7 mouse cellular contexts compared by ENCODE assay signal in the genomic region with DNA sequence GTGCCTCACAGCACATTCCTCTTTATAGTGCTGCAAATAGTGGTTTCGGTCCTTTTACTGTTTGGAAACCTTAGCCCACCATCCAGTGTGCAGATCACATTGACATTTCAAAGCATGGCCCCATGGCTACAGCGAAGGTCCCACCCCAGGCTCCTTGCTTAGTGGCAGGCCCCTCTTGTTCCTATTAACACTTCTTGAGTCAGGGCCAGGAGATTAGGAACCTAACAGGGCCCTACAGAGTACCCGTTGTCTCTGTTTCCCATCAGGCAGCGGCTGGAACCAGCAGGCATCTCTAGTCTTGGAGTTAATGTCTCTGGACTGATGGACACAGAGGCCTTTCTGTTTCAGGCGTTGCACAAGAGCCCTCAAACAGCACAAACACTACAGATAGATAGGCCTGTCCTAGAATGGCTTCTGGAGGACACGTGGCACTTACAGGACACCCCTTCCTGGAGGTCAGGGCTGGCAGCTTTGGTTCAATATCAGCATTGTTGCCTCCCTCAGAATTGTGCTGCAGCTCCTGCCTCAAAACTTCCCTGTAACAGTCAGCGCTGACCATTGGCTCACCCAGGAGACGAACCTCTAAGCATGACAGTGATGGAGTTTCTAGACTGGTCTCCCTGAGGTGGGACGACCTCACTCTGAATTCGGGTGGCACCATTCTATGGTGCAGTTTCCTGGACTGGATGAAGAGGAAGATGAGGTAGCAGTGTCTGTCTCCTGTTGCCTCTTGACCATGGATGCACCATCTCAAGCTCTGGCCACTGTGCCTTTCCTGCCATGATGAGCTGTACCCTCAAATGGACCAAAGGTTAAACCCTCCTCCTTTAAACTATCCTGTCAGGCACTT. TPM values are rescaled to one million over a fixed set of nuclear protein-coding genes. Genes with fewer than 3 reads are reported as not detected.
DNase-seq lines count a peak whose midpoint lies in the region; ATAC-seq lines count a peak whose summit lies in the region.

No protein-coding gene starts in this region.

- 80% methylated on average over 10 of the region's 10 CpGs for WGBS in hindbrain, embryonic 12.5 days
- 83% methylated on average over 10 of the region's 10 CpGs for WGBS in hindbrain, embryonic 10.5 days
- WGBS in embryonic facial prominence, embryonic 11.5 days, result 74% methylated on average over 10 of the region's 10 CpGs
- 78% methylated on average over 10 of the region's 10 CpGs for WGBS in hindbrain, embryonic 14.5 days
- WGBS in midbrain, embryonic 14.5 days, result 74% methylated on average over 10 of the region's 10 CpGs

- ATAC-seq in hindbrain, embryonic 12.5 days (ENCODE audit: low FRiP score), result 0 out of 2 replicates have a peak, but pooled peaks have one; percentile 18
- ATAC-seq in embryonic facial prominence, embryonic 11.5 days (replicated peaks; ENCODE audit: insufficient number of reproducible peaks, low FRiP score, low TSS enrichment, low read depth), result no peak
- ATAC-seq in hindbrain, embryonic 14.5 days (ENCODE audit: low FRiP score), result peak; percentile 46; the same call in 1 of the 2 replicates
- no peak for ATAC-seq in midbrain, embryonic 14.5 days (ENCODE audit: low FRiP score, low TSS enrichment)

- no peaks in the 10 kb centered on the region for H3K9me3 ChIP-seq in hindbrain, embryonic 12.5 days (replicated peaks)
- H3K9me3 ChIP-seq in hindbrain, embryonic 10.5 days, result no peaks in the 10 kb centered on the region
- H3K9me3 ChIP-seq in embryonic facial prominence, embryonic 11.5 days (replicated peaks; ENCODE audit: control insufficient read depth, low read length), result no peaks in the 10 kb centered on the region
- H3K9me3 ChIP-seq in hindbrain, embryonic 14.5 days (ENCODE audit: control insufficient read depth, low read length), result no peaks in the 10 kb centered on the region
- no peaks in the 10 kb centered on the region for H3K9me3 ChIP-seq in midbrain, embryonic 14.5 days (ENCODE audit: control insufficient read depth, low read length)

- no peak overlapping the region for H3K27ac ChIP-seq in hindbrain, embryonic 12.5 days
- no peak overlapping the region for H3K27ac ChIP-seq in hindbrain, embryonic 10.5 days
- no peak overlapping the region for H3K27ac ChIP-seq in embryonic facial prominence, embryonic 11.5 days (replicated peaks; ENCODE audit: low read depth, low read length)
- H3K27ac ChIP-seq in hindbrain, embryonic 14.5 days, result no peak overlapping the region
- no peak overlapping the region for H3K27ac ChIP-seq in midbrain, embryonic 14.5 days (replicated peaks; ENCODE audit: low read depth, low read length)

- no peak for DNase-seq in hindbrain, embryonic 10.5 days (ENCODE audit: low spot score)
- DNase-seq in embryonic facial prominence, embryonic 11.5 days (ENCODE audit: low spot score), result no peak
- DNase-seq in hindbrain, embryonic 14.5 days (ENCODE audit: low spot score), result no peak
- no peak for DNase-seq in midbrain, embryonic 14.5 days
- DNase-seq in left cerebral cortex, postnatal 36 days (ENCODE audit: low spot score in 2 of 2), result no peak
- no peak for DNase-seq in cerebellum, postnatal 14 days

- intact Hi-C loops in left cerebral cortex, postnatal 36 days (cut with DNase I), result loop anchor here (1.0 kb wide), 1 partner anchor 137 kb away; no protein-coding TSS in a partner anchor

- no peaks in the 10 kb centered on the region for H3K27me3 ChIP-seq in hindbrain, embryonic 12.5 days
- H3K27me3 ChIP-seq in hindbrain, embryonic 10.5 days (ENCODE audit: insufficient read depth, poor library complexity, severe bottlenecking), result no peaks in the 10 kb centered on the region
- H3K27me3 ChIP-seq in embryonic facial prominence, embryonic 11.5 days (ENCODE audit: control insufficient read depth, insufficient read depth, low read length), result no peaks in the 10 kb centered on the region
- no peaks in the 10 kb centered on the region for H3K27me3 ChIP-seq in hindbrain, embryonic 14.5 days (ENCODE audit: control insufficient read depth, insufficient read depth, low read length)
- H3K27me3 ChIP-seq in midbrain, embryonic 14.5 days (ENCODE audit: control insufficient read depth, insufficient read depth, low read length), result no peaks in the 10 kb centered on the region

- H3K4me1 ChIP-seq in hindbrain, embryonic 12.5 days, result no peaks in the 10 kb centered on the region
- peaks cover 18% of the 10 kb centered on the region for H3K4me1 ChIP-seq in hindbrain, embryonic 10.5 days (replicated peaks)
- no peaks in the 10 kb centered on the region for H3K4me1 ChIP-seq in embryonic facial prominence, embryonic 11.5 days (ENCODE audit: control insufficient read depth, insufficient read depth, low read length)
- peaks cover 8% of the 10 kb centered on the region; the same call in 1 of the 2 replicates for H3K4me1 ChIP-seq in hindbrain, embryonic 14.5 days (replicated peaks; ENCODE audit: control insufficient read depth, insufficient read depth, low read length)
- H3K4me1 ChIP-seq in midbrain, embryonic 14.5 days (ENCODE audit: control insufficient read depth, insufficient read depth, low read length), result no peaks in the 10 kb centered on the region

- H3K9ac ChIP-seq in hindbrain, embryonic 12.5 days, result no peak overlapping the region
- peak overlapping the region; percentile 13 for H3K9ac ChIP-seq in embryonic facial prominence, embryonic 11.5 days (replicated peaks; ENCODE audit: low read length)
- 0 out of 2 replicates have a peak overlapping the region, but pooled peaks have one; percentile 3 for H3K9ac ChIP-seq in hindbrain, embryonic 14.5 days
- H3K9ac ChIP-seq in midbrain, embryonic 14.5 days (replicated peaks; ENCODE audit: low read length), result no peak overlapping the region

- no peak overlapping the region for H3K4me3 ChIP-seq in hindbrain, embryonic 12.5 days
- H3K4me3 ChIP-seq in hindbrain, embryonic 10.5 days, result no peak overlapping the region
- no peak overlapping the region for H3K4me3 ChIP-seq in embryonic facial prominence, embryonic 11.5 days (ENCODE audit: low read depth, low read length)
- no peak overlapping the region for H3K4me3 ChIP-seq in hindbrain, embryonic 14.5 days (replicated peaks; ENCODE audit: low read length)
- no peak overlapping the region for H3K4me3 ChIP-seq in midbrain, embryonic 14.5 days (replicated peaks; ENCODE audit: low read depth, low read length)

- H3K36me3 ChIP-seq in hindbrain, embryonic 12.5 days, result peaks cover 25% of the 10 kb centered on the region
- peaks cover 34% of the 10 kb centered on the region for H3K36me3 ChIP-seq in hindbrain, embryonic 10.5 days
- no peaks in the 10 kb centered on the region for H3K36me3 ChIP-seq in embryonic facial prominence, embryonic 11.5 days (replicated peaks; ENCODE audit: control insufficient read depth, insufficient read depth, low read depth, low read length)
- peaks cover 25% of the 10 kb centered on the region for H3K36me3 ChIP-seq in hindbrain, embryonic 14.5 days (replicated peaks; ENCODE audit: control insufficient read depth, insufficient read depth)
- peaks cover 26% of the 10 kb centered on the region for H3K36me3 ChIP-seq in midbrain, embryonic 14.5 days (ENCODE audit: control insufficient read depth, insufficient read depth, low read length)

- H3K4me2 ChIP-seq in hindbrain, embryonic 12.5 days (replicated peaks), result peak overlapping the region; percentile 30; the same call in 1 of the 2 replicates
- no peak overlapping the region for H3K4me2 ChIP-seq in embryonic facial prominence, embryonic 11.5 days (ENCODE audit: low read depth, low read length)
- peak overlapping the region; percentile 35 for H3K4me2 ChIP-seq in hindbrain, embryonic 14.5 days (replicated peaks)
- peak overlapping the region; percentile 39 for H3K4me2 ChIP-seq in midbrain, embryonic 14.5 days (ENCODE audit: low read length)

RNA-seq across cellular contexts. Expression of a gene that starts 22.6 kb away (rescaled TPM):
- 49.9 and 51.0 TPM in 2 replicates for polyA plus RNA-seq in hindbrain, embryonic 12.5 days (2016; fragmentation: Nextera tagmentation; extraction: Ambion mirVana)
- 55.9 and 67.5 TPM in 2 replicates for polyA plus RNA-seq in hindbrain, embryonic 10.5 days (2016; fragmentation: Nextera tagmentation; extraction: Ambion mirVana)
- 50.4 and 58.1 TPM in 2 replicates for polyA plus RNA-seq in embryonic facial prominence, embryonic 11.5 days (2014; fragmentation: Nextera tagmentation; extraction: Ambion mirVana)
- 23.5 and 24.3 TPM in 2 replicates for polyA plus RNA-seq in hindbrain, embryonic 14.5 days (2014; fragmentation: Nextera tagmentation; extraction: Ambion mirVana)
- 18.5 and 23.2 TPM in 2 replicates for polyA plus RNA-seq in midbrain, embryonic 14.5 days (2014; fragmentation: Nextera tagmentation; extraction: Ambion mirVana)
- 10 to 100 TPM; 13.2 to 13.3 TPM for total RNA-seq in left cerebral cortex, postnatal 36 days (2021)

RNA-seq across cellular contexts. Expression of a gene that starts 39.9 kb away (rescaled TPM):
- polyA plus RNA-seq in hindbrain, embryonic 12.5 days (2016; fragmentation: Nextera tagmentation; extraction: Ambion mirVana), result 26.7 and 28.3 TPM in 2 replicates
- 22.1 and 26.3 TPM in 2 replicates for polyA plus RNA-seq in hindbrain, embryonic 10.5 days (2016; fragmentation: Nextera tagmentation; extraction: Ambion mirVana)
- 17.8 and 19.3 TPM in 2 replicates for polyA plus RNA-seq in embryonic facial prominence, embryonic 11.5 days (2014; fragmentation: Nextera tagmentation; extraction: Ambion mirVana)
- 26.2 and 32.5 TPM in 2 replicates for polyA plus RNA-seq in hindbrain, embryonic 14.5 days (2014; fragmentation: Nextera tagmentation; extraction: Ambion mirVana)
- polyA plus RNA-seq in midbrain, embryonic 14.5 days (2014; fragmentation: Nextera tagmentation; extraction: Ambion mirVana), result 33.0 and 42.2 TPM in 2 replicates
- total RNA-seq in left cerebral cortex, postnatal 36 days (2021), result 10 to 100 TPM in 1 of 2 experiments, 1 to 10 TPM in 1; 8.0 to 10.8 TPM

Comparison
In these comparisons a context has a peak if more than half of its experiments do, and no peak if none do; other contexts are left out.
1. H3K9ac ChIP-seq: peak in embryonic facial prominence, embryonic 11.5 days (single experiment) and hindbrain, embryonic 14.5 days (single experiment); none in hindbrain, embryonic 12.5 days (single experiment) and midbrain, embryonic 14.5 days (single experiment).
2. ATAC-seq: peak in hindbrain, embryonic 12.5 days (single experiment) and hindbrain, embryonic 14.5 days (single experiment); none in embryonic facial prominence, embryonic 11.5 days (single experiment) and midbrain, embryonic 14.5 days (single experiment).